Mouse (Mus musculus): ENCODE measurements around the gene Traf3. TPM values are rescaled to one million over a fixed set of nuclear protein-coding genes. Genes with fewer than 3 reads are reported as not detected.

The Traf3 gene
- polyA plus RNA-seq, 1 experiment from 2014 or later: 3.2 TPM

DNA sequence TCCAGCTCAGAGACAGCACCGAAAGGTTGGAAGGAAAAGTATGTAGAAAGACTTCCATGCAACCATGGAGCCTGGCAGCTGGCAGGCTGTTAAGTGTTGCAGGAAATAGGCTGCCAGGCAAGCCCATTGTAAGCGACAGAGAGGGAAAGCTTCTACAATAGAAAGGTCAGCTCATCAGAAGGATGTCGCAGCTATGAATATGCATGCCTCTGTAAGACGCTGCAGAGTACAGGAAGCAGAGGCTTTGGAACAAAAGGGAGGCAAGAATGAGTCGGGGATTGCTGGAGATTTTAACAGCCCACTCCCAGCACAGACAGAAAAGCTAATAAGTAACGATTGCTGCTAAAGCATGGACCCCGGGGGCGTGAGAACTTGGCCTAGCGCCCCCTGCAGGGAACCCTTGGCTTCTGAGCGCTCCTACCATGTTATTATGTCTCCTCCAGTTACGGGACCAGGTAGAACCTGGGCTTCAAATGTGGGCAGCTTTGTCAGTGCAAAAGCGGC, 23.1 kb upstream of the Traf3 start:
- H3K36me3 ChIP-seq: no peaks in the 10 kb centered on the region
- ATAC-seq (ENCODE audit: low read depth) (no peak), DNase-seq (no peak)
- WGBS (ENCODE audit: insufficient replicate concordance): 22% methylated on average over 12 of the region's 12 CpGs
- H3K4me2 ChIP-seq: no peak overlapping the region
- no peak overlapping the region for H3K9ac ChIP-seq
- H3K4me1 ChIP-seq (replicated peaks): peaks cover 20% of the 10 kb centered on the region
- H3K4me3 ChIP-seq (replicated peaks): no peak overlapping the region
- peaks cover 6% of the 10 kb centered on the region; the same call in 1 of the 2 replicates for H3K9me3 ChIP-seq (replicated peaks)
- H3K27ac ChIP-seq: no peak overlapping the region
- H3K27me3 ChIP-seq: peaks cover 12% of the 10 kb centered on the region

DNA sequence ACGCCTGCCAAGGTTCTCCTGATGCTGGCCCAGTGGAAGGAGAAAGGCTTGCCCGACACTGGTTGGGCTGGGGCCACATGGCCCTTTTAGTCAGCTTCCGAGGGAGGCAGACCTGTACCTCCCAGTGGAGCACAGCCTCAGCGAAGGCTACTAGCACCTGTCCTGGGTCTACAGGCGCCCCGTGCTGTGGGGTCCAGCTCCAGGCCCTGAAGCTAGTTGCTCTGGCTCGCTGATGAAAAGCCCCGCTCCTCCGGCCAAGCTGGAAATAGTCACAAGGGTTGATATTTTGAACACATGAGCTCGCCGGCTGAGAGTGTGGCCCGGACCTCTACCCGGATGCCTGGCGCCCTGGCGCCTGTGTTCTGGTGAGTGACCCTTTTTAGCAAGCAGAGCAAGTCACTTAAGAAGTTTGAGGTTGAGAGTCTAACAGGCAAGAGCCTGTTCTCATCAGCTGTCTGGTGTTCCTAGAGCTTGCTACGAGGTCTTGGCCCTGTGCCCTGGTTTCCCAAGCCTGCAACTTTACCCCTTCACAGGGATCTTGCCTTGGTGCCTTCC, 22.6 kb upstream of the Traf3 start:
- no peak overlapping the region for H3K27ac ChIP-seq
- H3K9me3 ChIP-seq (replicated peaks): peaks cover 6% of the 10 kb centered on the region; the same call in 1 of the 2 replicates
- 69% methylated on average over 16 of the region's 16 CpGs for WGBS (ENCODE audit: insufficient replicate concordance)
- no peak overlapping the region for H3K4me3 ChIP-seq (replicated peaks)
- H3K9ac ChIP-seq: no peak overlapping the region
- no peak for ATAC-seq (ENCODE audit: low read depth)
- no peaks in the 10 kb centered on the region for H3K36me3 ChIP-seq
- peaks cover 21% of the 10 kb centered on the region for H3K4me1 ChIP-seq (replicated peaks)
- peaks cover 12% of the 10 kb centered on the region for H3K27me3 ChIP-seq
- H3K4me2 ChIP-seq: no peak overlapping the region
- no peak for DNase-seq

DNA sequence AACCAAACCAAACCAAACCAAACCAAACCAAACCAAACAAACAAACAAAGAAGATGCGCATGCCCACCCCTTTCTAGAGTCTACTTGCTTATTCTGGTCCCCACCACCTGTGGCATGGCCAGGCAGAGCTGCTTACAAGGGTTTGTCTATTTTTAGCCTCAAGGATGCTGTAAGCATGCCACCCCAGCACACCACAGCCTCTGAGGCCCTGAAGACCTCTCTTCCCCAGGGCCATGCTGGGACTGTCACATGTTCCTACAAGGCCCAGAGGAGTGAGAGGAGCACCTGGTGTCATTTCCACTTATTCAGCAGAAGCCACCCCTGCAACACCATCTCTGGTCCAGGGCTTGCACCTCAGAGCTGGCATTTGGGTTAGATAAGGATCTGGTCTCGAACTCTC, 21.6 kb upstream of the Traf3 start:
- no peak overlapping the region for H3K27ac ChIP-seq
- no peak overlapping the region for H3K4me2 ChIP-seq
- H3K4me1 ChIP-seq (replicated peaks): peaks cover 30% of the 10 kb centered on the region
- no peak overlapping the region for H3K4me3 ChIP-seq (replicated peaks)
- WGBS (ENCODE audit: insufficient replicate concordance): 70% methylated on average over 2 of the region's 2 CpGs
- H3K36me3 ChIP-seq: no peaks in the 10 kb centered on the region
- no peak for ATAC-seq (ENCODE audit: low read depth)
- peaks cover 16% of the 10 kb centered on the region for H3K27me3 ChIP-seq
- DNase-seq: no peak
- H3K9ac ChIP-seq: no peak overlapping the region
- no peaks in the 10 kb centered on the region for H3K9me3 ChIP-seq (replicated peaks)

DNA sequence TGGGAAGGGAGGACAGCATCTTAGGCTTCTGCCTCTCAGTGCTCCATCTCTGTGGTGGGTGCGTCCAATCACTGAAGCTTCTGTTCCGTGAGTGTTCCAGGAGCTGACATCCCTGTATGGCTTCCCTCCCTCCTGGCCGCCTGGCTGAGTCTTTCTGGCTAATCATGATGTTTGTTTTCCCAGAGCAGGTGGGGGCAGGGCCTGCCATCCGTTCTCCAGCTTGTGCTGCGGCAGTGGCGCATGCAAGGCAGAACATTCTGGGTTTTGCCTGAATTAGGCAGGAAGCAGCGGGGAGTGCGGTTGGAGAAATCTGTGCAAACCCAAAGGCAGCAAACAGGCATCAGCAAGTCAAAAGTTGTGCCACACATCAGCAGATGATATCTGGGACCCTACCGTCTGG, 20.9 kb upstream of the Traf3 start:
- Histone ChIP-seq H3K4me3 (replicated peaks) (no peak overlapping the region), H3K27ac (no peak overlapping the region), H3K4me2 (no peak overlapping the region), H3K9ac (no peak overlapping the region), H3K27me3 (peaks cover 16% of the 10 kb centered on the region), H3K9me3 (replicated peaks) (no peaks in the 10 kb centered on the region), H3K4me1 (replicated peaks) (peaks cover 37% of the 10 kb centered on the region), H3K36me3 (no peaks in the 10 kb centered on the region)
- 56% methylated on average over 9 of the region's 9 CpGs for WGBS (ENCODE audit: insufficient replicate concordance)
- ATAC-seq (ENCODE audit: low read depth): no peak
- no peak for DNase-seq

DNA sequence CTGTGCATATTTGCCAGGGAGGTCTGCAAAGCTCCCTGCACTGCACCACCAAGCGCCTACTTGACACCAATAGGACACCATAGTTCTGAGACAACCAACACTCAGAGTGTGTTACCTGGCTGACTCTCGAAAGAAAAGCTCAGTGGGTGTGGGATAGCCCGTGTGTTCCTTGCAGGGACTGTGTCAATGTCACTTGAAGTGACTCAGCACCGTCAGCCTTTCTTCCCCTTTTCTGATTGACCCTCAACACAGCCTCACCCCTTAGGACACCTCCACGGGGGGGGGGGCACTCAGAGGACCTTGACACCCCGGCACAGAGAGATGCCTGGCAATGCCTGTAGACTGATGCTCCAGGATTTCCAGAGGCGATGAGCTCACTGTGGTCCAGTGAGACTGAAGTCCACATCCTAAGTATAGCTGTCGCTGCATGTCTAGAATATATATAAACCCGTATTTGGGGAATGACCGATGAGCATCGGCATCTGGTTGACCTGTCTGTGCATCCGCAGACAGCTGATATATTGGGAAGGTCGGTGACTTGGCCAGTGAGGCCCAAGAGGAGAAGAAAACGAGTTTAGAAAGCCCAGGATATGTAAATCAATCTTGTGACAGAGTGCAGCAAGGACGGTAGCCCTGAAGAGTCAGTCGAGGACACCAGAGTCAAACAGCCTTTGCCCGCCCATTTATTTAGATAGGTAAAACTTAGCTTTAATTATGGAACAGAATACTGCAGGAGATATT, 16.5 kb upstream of the Traf3 start:
- DNase-seq (no peak), ATAC-seq (ENCODE audit: low read depth) (no peak)
- 43% methylated on average over 17 of the region's 17 CpGs for WGBS (ENCODE audit: insufficient replicate concordance)
- Histone ChIP-seq H3K4me3 (replicated peaks) (no peak overlapping the region), H3K9me3 (replicated peaks) (no peaks in the 10 kb centered on the region), H3K4me1 (replicated peaks) (peaks cover 56% of the 10 kb centered on the region), H3K9ac (no peak overlapping the region), H3K27ac (no peak overlapping the region), H3K36me3 (no peaks in the 10 kb centered on the region), H3K27me3 (0 out of 2 replicates have a peak, but pooled peaks cover 4% of the 10 kb centered on the region), H3K4me2 (peak overlapping the region; percentile 32; the same call in 1 of the 2 replicates)

DNA sequence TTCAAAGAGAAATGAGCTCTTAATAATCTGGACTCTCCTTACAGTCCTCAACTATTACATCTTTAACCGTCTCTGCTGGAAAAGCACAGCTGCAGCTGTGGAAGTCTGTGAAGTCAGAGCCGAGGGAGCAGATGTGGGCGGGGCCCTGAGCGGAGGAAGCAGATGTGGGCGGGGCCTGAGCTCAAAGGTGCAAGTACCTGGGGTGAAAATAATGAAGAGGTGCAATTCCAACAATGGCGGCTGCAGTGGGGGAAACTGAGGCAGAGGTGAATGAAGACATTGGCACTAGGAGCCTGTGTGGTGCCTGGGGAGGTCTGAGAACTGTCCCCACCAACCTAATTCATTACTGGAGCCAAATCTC, 16.0 kb upstream of the Traf3 start:
- no peaks in the 10 kb centered on the region for H3K9me3 ChIP-seq (replicated peaks)
- no peak overlapping the region for H3K27ac ChIP-seq
- 7% methylated on average over 6 of the region's 6 CpGs for WGBS (ENCODE audit: insufficient replicate concordance)
- peak overlapping the region; percentile 32; the same call in 1 of the 2 replicates for H3K4me2 ChIP-seq
- DNase-seq (peak; percentile 42), ATAC-seq (ENCODE audit: low read depth) (no peak)
- H3K9ac ChIP-seq: no peak overlapping the region
- H3K4me3 ChIP-seq (replicated peaks): no peak overlapping the region
- H3K27me3 ChIP-seq: 0 out of 2 replicates have a peak, but pooled peaks cover 4% of the 10 kb centered on the region
- peaks cover 53% of the 10 kb centered on the region for H3K4me1 ChIP-seq (replicated peaks)
- no peaks in the 10 kb centered on the region for H3K36me3 ChIP-seq

DNA sequence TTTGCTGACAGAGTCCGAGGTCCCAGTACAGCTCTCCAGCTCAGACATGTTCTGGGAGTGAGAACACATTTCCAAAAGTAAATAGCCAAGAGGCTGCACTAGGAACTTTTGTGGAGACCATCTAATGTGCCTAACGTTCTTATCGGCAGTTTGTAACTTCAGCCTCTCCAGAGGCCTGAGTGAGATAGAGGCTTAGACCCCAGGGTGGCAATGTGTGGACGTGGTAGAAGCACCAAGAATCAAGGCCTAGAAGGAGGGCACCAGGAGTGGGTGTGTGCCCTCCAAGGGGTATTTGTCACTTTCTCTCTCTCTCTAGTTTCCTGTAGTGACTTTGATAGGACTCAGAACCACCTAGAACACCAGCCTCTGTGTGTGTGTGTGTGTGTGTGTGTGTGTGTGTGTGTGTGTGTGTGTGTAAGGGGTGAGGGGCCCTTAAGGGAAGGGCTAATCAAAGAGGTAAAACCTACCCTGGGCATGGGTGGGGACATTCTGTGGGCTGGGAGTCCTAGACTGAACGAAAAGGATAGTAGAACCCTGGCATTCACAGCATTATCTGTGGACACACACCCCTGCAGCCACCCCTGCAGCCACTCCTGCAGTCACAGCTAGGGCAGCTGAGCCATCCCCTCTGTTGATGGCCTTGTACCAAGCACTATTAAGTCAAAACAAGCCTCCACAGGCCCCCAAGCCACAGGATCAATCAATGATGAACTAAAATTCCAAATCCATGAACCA, 14.6 kb upstream of the Traf3 start:
- H3K27ac ChIP-seq: peak overlapping the region; percentile 68
- H3K4me1 ChIP-seq (replicated peaks): peaks cover 47% of the 10 kb centered on the region
- no peak overlapping the region for H3K4me3 ChIP-seq (replicated peaks)
- no peaks in the 10 kb centered on the region for H3K36me3 ChIP-seq
- no peaks in the 10 kb centered on the region for H3K9me3 ChIP-seq (replicated peaks)
- ATAC-seq (ENCODE audit: low read depth): peak; percentile 97
- 0 out of 2 replicates have a peak, but pooled peaks cover 4% of the 10 kb centered on the region for H3K27me3 ChIP-seq
- WGBS (ENCODE audit: insufficient replicate concordance): 35% methylated on average over 5 of the region's 5 CpGs
- H3K4me2 ChIP-seq: peak overlapping the region; percentile 32
- peak overlapping the region; percentile 29; the same call in 1 of the 2 replicates for H3K9ac ChIP-seq
- peak; percentile 60 for DNase-seq

DNA sequence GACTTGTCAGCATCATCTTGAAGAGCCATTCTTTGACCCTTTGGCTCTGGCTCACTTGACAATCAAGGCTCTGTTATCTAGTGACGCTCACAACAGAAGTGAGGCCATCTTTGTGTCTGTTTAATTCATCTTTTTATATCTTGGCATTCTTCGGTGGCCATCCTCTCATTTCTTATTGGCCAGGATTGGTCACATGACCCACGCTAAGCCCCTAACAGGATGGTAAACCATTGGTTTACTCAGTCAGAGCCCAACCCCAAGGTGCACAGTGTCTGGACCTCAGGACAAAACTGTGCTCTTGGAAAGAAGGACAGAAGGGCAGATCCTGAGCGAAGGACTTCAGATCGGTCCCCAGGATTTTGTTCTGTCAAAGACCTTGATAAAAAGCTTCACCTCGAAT, 13.6 kb upstream of the Traf3 start:
- 75% methylated on average over 6 of the region's 6 CpGs for WGBS (ENCODE audit: insufficient replicate concordance)
- H3K4me3 ChIP-seq (replicated peaks): no peak overlapping the region

DNA sequence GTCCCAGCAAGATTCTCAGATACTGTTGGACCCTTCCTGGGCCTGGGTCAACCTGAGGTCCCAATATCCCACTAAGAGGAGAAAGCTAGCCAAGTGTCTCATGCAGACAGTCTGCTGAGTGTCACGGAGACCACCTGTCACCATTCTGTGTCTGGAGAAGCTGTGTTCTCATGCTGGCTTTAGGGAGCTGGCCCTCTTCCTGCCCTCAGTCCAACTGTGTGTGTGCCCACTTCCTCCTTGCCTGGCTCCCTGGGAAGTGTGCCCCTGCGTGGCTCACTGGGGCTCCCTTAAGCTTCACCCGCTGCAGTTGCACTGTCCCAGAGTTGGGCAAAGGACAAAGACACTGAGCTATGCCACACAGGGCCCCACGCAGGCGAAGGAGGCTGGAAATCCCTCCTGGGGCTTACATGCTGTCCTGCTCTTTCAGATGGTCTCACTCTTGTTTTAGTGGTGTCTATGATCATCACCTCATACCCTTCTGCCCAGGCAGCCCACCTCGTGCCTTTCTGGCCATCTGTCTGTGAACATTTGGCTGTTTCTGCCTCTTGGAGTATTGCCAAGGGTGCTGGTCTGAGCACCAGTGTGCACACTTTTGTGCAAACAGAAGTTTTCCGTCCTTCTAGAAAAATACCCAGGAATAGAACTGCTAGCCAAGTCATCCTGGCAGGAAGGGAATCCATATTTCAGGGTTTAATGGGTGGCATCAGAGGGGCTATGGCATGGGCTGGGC, 13.0 kb upstream of the Traf3 start:
- Histone ChIP-seq H3K27me3 (0 out of 2 replicates have a peak, but pooled peaks cover 4% of the 10 kb centered on the region), H3K9me3 (replicated peaks) (no peaks in the 10 kb centered on the region), H3K4me1 (replicated peaks) (peaks cover 52% of the 10 kb centered on the region), H3K27ac (no peak overlapping the region), H3K4me2 (no peak overlapping the region), H3K4me3 (replicated peaks) (no peak overlapping the region), H3K36me3 (no peaks in the 10 kb centered on the region), H3K9ac (no peak overlapping the region)
- DNase-seq (no peak), ATAC-seq (ENCODE audit: low read depth) (no peak)
- whole genome bisulfite sequencing (ENCODE audit: insufficient replicate concordance): 63% methylated on average over 7 of the region's 7 CpGs

More for the DNA sequence above, 13.6 kb upstream of the Traf3 start:
- no peak overlapping the region for H3K9ac ChIP-seq
- H3K4me1 ChIP-seq (replicated peaks): peaks cover 47% of the 10 kb centered on the region
- no peak overlapping the region for H3K4me2 ChIP-seq
- H3K9me3 ChIP-seq (replicated peaks): no peaks in the 10 kb centered on the region
- 0 out of 2 replicates have a peak, but pooled peaks cover 4% of the 10 kb centered on the region for H3K27me3 ChIP-seq
- H3K36me3 ChIP-seq: no peaks in the 10 kb centered on the region
- DNase-seq (no peak), ATAC-seq (ENCODE audit: low read depth) (no peak)
- 0 out of 2 replicates have a peak overlapping the region, but pooled peaks have one; percentile 68 for H3K27ac ChIP-seq

DNA sequence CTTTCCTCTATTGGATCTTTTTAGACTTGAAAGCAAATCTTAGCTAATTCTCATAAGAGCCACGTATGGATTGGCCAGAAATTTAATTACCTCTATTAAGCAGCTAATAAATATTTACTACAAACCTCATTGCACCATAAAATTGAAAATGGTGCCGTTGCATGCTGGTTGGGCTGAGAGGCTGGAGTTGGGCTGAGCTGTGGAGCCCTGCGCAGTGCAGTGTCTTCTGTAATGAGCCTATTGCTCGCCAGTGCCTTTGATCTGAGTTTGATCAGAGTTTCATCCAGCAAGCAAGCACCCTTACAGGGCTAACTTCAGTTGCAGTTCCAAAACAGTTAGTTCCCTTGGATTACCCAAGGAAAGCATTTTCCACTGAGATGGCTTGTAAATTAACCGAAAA, 12.2 kb upstream of the Traf3 start:
- Histone ChIP-seq H3K9ac (no peak overlapping the region), H3K36me3 (no peaks in the 10 kb centered on the region), H3K4me1 (replicated peaks) (peaks cover 54% of the 10 kb centered on the region), H3K4me2 (no peak overlapping the region), H3K9me3 (replicated peaks) (no peaks in the 10 kb centered on the region), H3K27me3 (0 out of 2 replicates have a peak, but pooled peaks cover under 1% of the 10 kb centered on the region), H3K27ac (no peak overlapping the region), H3K4me3 (replicated peaks) (no peak overlapping the region)
- ATAC-seq (ENCODE audit: low read depth): no peak
- WGBS (ENCODE audit: insufficient replicate concordance): 68% methylated on average over 5 of the region's 5 CpGs
- no peak for DNase-seq

DNA sequence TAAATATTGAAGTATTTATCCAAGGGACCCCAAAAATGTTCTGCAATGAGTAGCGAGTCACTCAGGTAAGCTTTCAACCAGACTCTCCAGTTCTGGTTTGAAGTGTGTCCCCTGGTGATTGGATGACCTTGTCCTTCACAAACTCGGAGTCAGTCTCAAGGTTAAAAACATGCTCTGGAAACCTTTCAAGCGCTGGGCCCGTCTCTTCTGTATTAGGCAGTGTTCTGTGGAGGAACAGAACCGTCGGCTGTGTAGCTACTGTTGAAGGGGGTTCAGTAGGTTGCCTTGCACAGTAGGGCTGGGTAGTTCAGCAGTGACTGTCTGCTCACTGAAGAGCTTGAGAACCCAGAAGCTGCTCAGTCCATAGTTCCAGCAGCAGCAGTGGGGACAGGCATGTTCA, 11.5 kb upstream of the Traf3 start:
- WGBS (ENCODE audit: insufficient replicate concordance): 76% methylated on average over 6 of the region's 6 CpGs
- no peak overlapping the region for H3K9ac ChIP-seq
- no peak for ATAC-seq (ENCODE audit: low read depth)

More for the DNA sequence above, 11.5 kb upstream of the Traf3 start:
- peaks cover 50% of the 10 kb centered on the region for H3K4me1 ChIP-seq (replicated peaks)
- H3K27me3 ChIP-seq: no peaks in the 10 kb centered on the region
- no peak overlapping the region for H3K4me2 ChIP-seq
- no peaks in the 10 kb centered on the region for H3K9me3 ChIP-seq (replicated peaks)
- no peaks in the 10 kb centered on the region for H3K36me3 ChIP-seq
- H3K4me3 ChIP-seq (replicated peaks): no peak overlapping the region
- DNase-seq: no peak
- no peak overlapping the region for H3K27ac ChIP-seq
